Mouse (Mus musculus) myocyte (in vitro differentiated cells): ENCODE results near the gene Cyp27b1.

Source experiments
- CEBPB ChIP-seq: IDR thresholded peaks from 2 replicates; pipeline ENCODE4 v1.6.1; 2011; ENCODE audit warnings: mild to moderate bottlenecking, moderate library complexity; ENCODE audit not compliant: poor library complexity, insufficient read depth, severe bottlenecking
- E2F4 ChIP-seq: IDR thresholded peaks from one replicate; pipeline ENCODE4 v1.6.1; 2011; ENCODE audit warnings: mild to moderate bottlenecking, control low read depth, moderate library complexity; ENCODE audit not compliant: insufficient read depth
- MAX ChIP-seq: IDR thresholded peaks from one replicate; pipeline ENCODE4 v1.6.1; 2011; ENCODE audit warnings: low read depth, mild to moderate bottlenecking, control low read depth
- MYOD1 ChIP-seq, 3 experiments: IDR thresholded peaks; one replicate each; pipeline ENCODE4 v1.6.1; 2011; ENCODE audit warnings: control low read depth in 2 of 3, low read depth in 2 of 3, mild to moderate bottlenecking in 2 of 3, moderate library complexity in 1 of 3; ENCODE audit not compliant: insufficient read length in 2 of 3, control insufficient read depth in 1 of 3
- MYOG ChIP-seq, 3 experiments: IDR thresholded peaks; one replicate each; pipeline ENCODE4 v1.6.1; 2011; ENCODE audit warnings: control low read depth in 2 of 3, low read depth in 2 of 3, mild to moderate bottlenecking in 2 of 3; ENCODE audit not compliant: insufficient read length in 2 of 3, control insufficient read depth in 1 of 3, insufficient read depth in 1 of 3
- POLR2A ChIP-seq: IDR thresholded peaks from one replicate; pipeline ENCODE4 v1.6.1; 2011; ENCODE audit warnings: low read depth, mild to moderate bottlenecking, control low read depth, moderate library complexity; ENCODE audit not compliant: insufficient read length
- SRF ChIP-seq: IDR thresholded peaks from one replicate; pipeline ENCODE4 v1.6.1; 2011; ENCODE audit warnings: low read depth; ENCODE audit not compliant: control insufficient read depth, insufficient read length
- TCF12 ChIP-seq: IDR thresholded peaks from one replicate; pipeline ENCODE4 v1.6.1; 2011; ENCODE audit warnings: mild to moderate bottlenecking, control low read depth; ENCODE audit not compliant: poor library complexity, insufficient read depth, severe bottlenecking
- USF1 ChIP-seq: IDR thresholded peaks from one replicate; pipeline ENCODE4 v1.6.1; 2011; ENCODE audit warnings: low read depth, mild to moderate bottlenecking, control low read depth, moderate library complexity

- TF ChIP-seq MAX = no peak
- TF ChIP-seq POLR2A = peak; percentile 19
- no peak for TF ChIP-seq CEBPB
- TF ChIP-seq MYOG (IDR thresholded peaks at IDR 0.05; ENCODE audit: control insufficient read depth in 1 of 3, insufficient read depth in 1 of 3, insufficient read length in 2 of 3, low read depth in 2 of 3) = peak in 1 of 3 experiments; percentile 61
- no peak for TF ChIP-seq TCF12
- no peak for TF ChIP-seq E2F4
- TF ChIP-seq MYOD1 (IDR thresholded peaks at IDR 0.05; ENCODE audit: control insufficient read depth in 1 of 3, insufficient read length in 2 of 3, low read depth in 2 of 3) = peak in 2 of 3 experiments; percentile 22 to 74
- TF ChIP-seq USF1 = no peak
- no peak for TF ChIP-seq SRF
Measured at GRCm38 (mm10) chr10:127059968-127060916, 12.2 kb downstream of the Cyp27b1 start, which contains the start of gene March9.
